Mouse (Mus musculus) bone marrow macrophage, adult 2 months (primary cell): ENCODE results near the gene H2afb2. TPM values are rescaled to one million over a fixed set of nuclear protein-coding genes. Genes with fewer than 3 reads are reported as not detected.

Experiments
- H3K27ac ChIP-seq: 2 replicates; pipeline ENCODE4 v1.5.1; 2012; ENCODE audit warnings: low read depth, low read length; ENCODE audit not compliant: insufficient read depth
- H3K4me1 ChIP-seq: 2 replicates; pipeline ENCODE4 v1.6.1; 2012; ENCODE audit warnings: low read length; ENCODE audit not compliant: control insufficient read depth, insufficient read depth
- H3K4me3 ChIP-seq: 2 replicates; pipeline ENCODE4 v1.5.1; 2012; ENCODE audit warnings: mild to moderate bottlenecking, low read length, moderate library complexity; ENCODE audit not compliant: insufficient read depth
- CTCF ChIP-seq: IDR thresholded peaks from 2 replicates; pipeline ENCODE4 v1.5.1; 2012; ENCODE audit warnings: low read depth, mild to moderate bottlenecking, low read length, moderate library complexity
- POLR2A ChIP-seq: IDR thresholded peaks from 2 replicates; pipeline ENCODE4 v1.6.1; 2012; ENCODE audit warnings: mild to moderate bottlenecking, low read depth, low read length, borderline replicate concordance
- polyA plus RNA-seq: library from polyadenylated mRNA; stranded (reverse); fragments of >200 nt; gene quantifications from 2 replicates; pipeline ENCODE4 v1.2.4, GENCODE M21; 2012; ENCODE audit not compliant: missing spikeins, insufficient read depth, insufficient read length

The H2afb2 gene
- polyA plus RNA-seq = not detected in 2 replicates

DNA sequence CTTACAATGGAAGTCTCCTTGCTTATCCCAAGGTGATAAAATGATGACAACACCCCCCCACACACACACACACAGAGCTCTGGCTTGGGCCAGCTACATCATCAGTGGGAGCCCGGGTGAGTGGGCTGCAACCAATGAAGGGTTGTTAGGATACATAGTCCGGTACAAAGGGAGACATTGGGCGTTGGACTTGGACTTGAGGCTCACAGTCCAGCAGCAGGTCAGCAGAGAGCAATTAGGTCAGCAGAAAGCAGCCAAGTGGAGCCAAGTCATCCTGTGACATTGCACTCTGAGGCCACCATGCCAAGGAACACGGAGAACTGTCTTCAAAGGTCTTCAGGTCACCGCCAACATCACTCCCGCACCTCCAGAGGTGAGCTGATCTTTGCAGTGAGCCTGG lies at the start of gene H2afb2:
Gene H2afb2, plus strand, starts transcription at position 301 of the 400 bp plus-strand sequence.
- TF ChIP-seq CTCF (no peak), POLR2A (no peak)
- no peak within 1 kb of the TSS for H3K27ac ChIP-seq
- no peak within 1 kb of the TSS for H3K4me3 ChIP-seq
- no peaks in the 10 kb centered on the region for H3K4me1 ChIP-seq

Other genes with a start within 250 kb of the H2afb2 start
- not detected in 2 replicates for gene Cpxcr1, start 232.2 kb upstream of the H2afb2 start, polyA plus RNA-seq